Mouse (Mus musculus): ENCODE results near the gene Dpf3. TPM values are rescaled to one million over a fixed set of nuclear protein-coding genes. Genes with fewer than 3 reads are reported as not detected.

The Dpf3 gene
- polyA plus RNA-seq, 1 experiment from 2014 or later, result 7.8 TPM

GRCm38 (mm10) chr12:83277537-83278441 lies 209.7 kb downstream of the Dpf3 start:
- H3K27ac ChIP-seq, result no peak overlapping the region
- H3K9ac ChIP-seq (ENCODE audit: low read depth, low read length), result no peak overlapping the region
- H3K4me3 ChIP-seq (replicated peaks; ENCODE audit: low read depth, low read length), result no peak overlapping the region
- no peaks in the 10 kb centered on the region for H3K36me3 ChIP-seq (ENCODE audit: insufficient read depth, low read length)
- no peak for ATAC-seq (replicated peaks; ENCODE audit: low FRiP score, low read depth)
- no peak for DNase-seq (ENCODE audit: low spot score)
- H3K27me3 ChIP-seq (ENCODE audit: insufficient read depth, low read length), result no peaks in the 10 kb centered on the region
- no peak for TF ChIP-seq CTCF (IDR thresholded peaks at IDR 0.05; ENCODE audit: low read depth)
- H3K4me2 ChIP-seq (ENCODE audit: low read length), result no peak overlapping the region
- no peaks in the 10 kb centered on the region for H3K9me3 ChIP-seq (replicated peaks; ENCODE audit: low read length)
- H3K4me1 ChIP-seq (replicated peaks; ENCODE audit: insufficient read depth, low read length), result no peaks in the 10 kb centered on the region
- 75% methylated on average over 11 of the region's 11 CpGs for WGBS

DNA sequence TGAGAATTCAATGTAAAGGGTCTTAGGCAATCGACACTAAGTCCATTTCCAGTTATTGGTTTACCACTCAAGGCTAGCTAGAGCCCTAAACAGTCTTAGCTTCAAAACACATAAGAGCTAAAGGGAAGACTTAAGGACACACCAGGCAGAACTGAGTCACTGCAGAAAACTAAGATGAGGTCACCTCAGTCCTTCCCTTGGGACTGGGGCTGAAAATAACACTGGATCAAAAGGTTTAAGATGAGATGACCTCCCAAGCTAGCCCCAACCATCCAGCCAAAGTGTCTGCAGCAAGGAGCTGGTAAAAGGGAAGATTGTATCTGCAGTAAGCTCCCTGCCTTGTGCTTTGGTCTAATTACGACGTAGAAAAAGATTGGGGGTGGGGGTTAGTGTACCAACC lies 216.3 kb downstream of the Dpf3 start:
- ATAC-seq (replicated peaks; ENCODE audit: low FRiP score, low read depth), result no peak
- Histone ChIP-seq H3K36me3 (ENCODE audit: insufficient read depth, low read length) (no peaks in the 10 kb centered on the region), H3K27me3 (ENCODE audit: insufficient read depth, low read length) (no peaks in the 10 kb centered on the region), H3K27ac (no peak overlapping the region), H3K4me3 (replicated peaks; ENCODE audit: low read depth, low read length) (no peak overlapping the region), H3K4me1 (replicated peaks; ENCODE audit: insufficient read depth, low read length) (peaks cover 4% of the 10 kb centered on the region; the same call in 1 of the 2 replicates), H3K9me3 (replicated peaks; ENCODE audit: low read length) (no peaks in the 10 kb centered on the region), H3K9ac (ENCODE audit: low read depth, low read length) (no peak overlapping the region), H3K4me2 (ENCODE audit: low read length) (no peak overlapping the region)
- 85% methylated on average over 3 of the region's 3 CpGs for WGBS
- TF ChIP-seq CTCF (IDR thresholded peaks at IDR 0.05; ENCODE audit: low read depth), result no peak
- DNase-seq (ENCODE audit: low spot score), result no peak

- Histone ChIP-seq H3K4me2 (ENCODE audit: low read length) (no peak overlapping the region), H3K36me3 (ENCODE audit: insufficient read depth, low read length) (no peaks in the 10 kb centered on the region), H3K9me3 (replicated peaks; ENCODE audit: low read length) (no peaks in the 10 kb centered on the region), H3K9ac (ENCODE audit: low read depth, low read length) (no peak overlapping the region), H3K4me3 (replicated peaks; ENCODE audit: low read depth, low read length) (no peak overlapping the region), H3K4me1 (replicated peaks; ENCODE audit: insufficient read depth, low read length) (peaks cover 4% of the 10 kb centered on the region; the same call in 1 of the 2 replicates), H3K27me3 (ENCODE audit: insufficient read depth, low read length) (no peaks in the 10 kb centered on the region), H3K27ac (peak overlapping the region; percentile 60)
- peak; percentile 72 for DNase-seq (ENCODE audit: low spot score)
- WGBS, result 48% methylated on average over 11 of the region's 11 CpGs
- ATAC-seq (replicated peaks; ENCODE audit: low FRiP score, low read depth), result no peak; the same call in 1 of the 2 replicates
- TF ChIP-seq CTCF (IDR thresholded peaks at IDR 0.05; ENCODE audit: low read depth), result no peak
These were observed 219.0 kb downstream of the Dpf3 start for GRCm38 (mm10) chr12:83268504-83268922.

DNA sequence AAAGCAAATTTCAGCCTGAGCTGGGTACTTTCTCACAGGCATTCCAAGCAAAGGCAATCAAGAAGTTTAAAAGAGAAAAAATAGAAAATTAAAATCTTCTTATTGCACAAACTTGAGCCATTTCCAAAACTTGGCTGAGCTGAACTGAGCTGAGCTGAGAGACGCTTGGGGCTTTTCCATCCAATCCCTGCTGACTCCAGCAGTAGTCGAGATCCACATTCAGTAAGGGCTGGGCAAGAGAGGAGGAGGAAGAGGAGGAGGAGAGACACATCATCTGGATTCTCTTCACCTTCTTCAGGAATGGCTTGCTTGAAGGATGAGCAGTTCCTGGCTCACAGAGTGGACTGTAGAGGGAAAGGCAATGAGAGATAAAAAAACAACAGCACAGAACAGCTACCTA lies 227.0 kb downstream of the Dpf3 start:
- H3K4me2 ChIP-seq (ENCODE audit: low read length), result no peak overlapping the region
- WGBS, result 71% methylated on average over 2 of the region's 2 CpGs
- H3K27me3 ChIP-seq (ENCODE audit: insufficient read depth, low read length), result no peaks in the 10 kb centered on the region
- no peak overlapping the region for H3K9ac ChIP-seq (ENCODE audit: low read depth, low read length)
- H3K36me3 ChIP-seq (ENCODE audit: insufficient read depth, low read length), result no peaks in the 10 kb centered on the region
- DNase-seq (ENCODE audit: low spot score), result no peak
- H3K4me3 ChIP-seq (replicated peaks; ENCODE audit: low read depth, low read length), result no peak overlapping the region
- H3K27ac ChIP-seq, result no peak overlapping the region
- no peak for ATAC-seq (replicated peaks; ENCODE audit: low FRiP score, low read depth)
- no peaks in the 10 kb centered on the region for H3K4me1 ChIP-seq (replicated peaks; ENCODE audit: insufficient read depth, low read length)
- H3K9me3 ChIP-seq (replicated peaks; ENCODE audit: low read length), result no peaks in the 10 kb centered on the region
- no peak for TF ChIP-seq CTCF (IDR thresholded peaks at IDR 0.05; ENCODE audit: low read depth)

- no peak for DNase-seq (ENCODE audit: low spot score)
- H3K36me3 ChIP-seq (ENCODE audit: insufficient read depth, low read length), result no peaks in the 10 kb centered on the region
- no peak overlapping the region for H3K4me2 ChIP-seq (ENCODE audit: low read length)
- no peak overlapping the region for H3K9ac ChIP-seq (ENCODE audit: low read depth, low read length)
- H3K27ac ChIP-seq, result no peak overlapping the region
- 89% methylated on average over 4 of the region's 4 CpGs for WGBS
- no peaks in the 10 kb centered on the region for H3K4me1 ChIP-seq (replicated peaks; ENCODE audit: insufficient read depth, low read length)
- no peaks in the 10 kb centered on the region for H3K9me3 ChIP-seq (replicated peaks; ENCODE audit: low read length)
- no peaks in the 10 kb centered on the region for H3K27me3 ChIP-seq (ENCODE audit: insufficient read depth, low read length)
- H3K4me3 ChIP-seq (replicated peaks; ENCODE audit: low read depth, low read length), result no peak overlapping the region
- no peak for TF ChIP-seq CTCF (IDR thresholded peaks at IDR 0.05; ENCODE audit: low read depth)
- ATAC-seq (replicated peaks; ENCODE audit: low FRiP score, low read depth), result no peak
These were observed 233.1 kb downstream of the Dpf3 start for GRCm38 (mm10) chr12:83254399-83254798.

DNA sequence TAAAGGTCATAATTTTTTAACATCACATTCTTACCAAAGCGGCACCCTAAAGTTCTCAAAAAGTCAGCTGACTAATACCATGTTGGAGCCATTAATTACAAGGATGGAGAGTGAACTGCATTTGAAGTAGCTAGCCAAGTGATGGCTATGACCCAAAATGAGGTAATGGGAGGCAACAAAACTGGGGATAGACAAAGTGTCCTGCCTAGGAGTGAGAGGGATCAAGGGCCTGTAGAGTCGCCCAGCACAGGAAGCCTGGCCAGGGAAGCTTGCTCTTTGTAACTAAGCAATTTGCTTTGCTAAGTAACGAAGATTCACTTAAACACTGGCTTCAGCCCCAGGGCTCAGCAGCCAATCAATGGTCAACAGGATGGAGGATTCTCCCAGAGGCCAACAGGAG lies 238.4 kb downstream of the Dpf3 start:
- Histone ChIP-seq H3K27me3 (ENCODE audit: insufficient read depth, low read length) (no peaks in the 10 kb centered on the region), H3K9ac (ENCODE audit: low read depth, low read length) (no peak overlapping the region), H3K9me3 (replicated peaks; ENCODE audit: low read length) (no peaks in the 10 kb centered on the region), H3K36me3 (ENCODE audit: insufficient read depth, low read length) (no peaks in the 10 kb centered on the region), H3K4me3 (replicated peaks; ENCODE audit: low read depth, low read length) (no peak overlapping the region), H3K4me1 (replicated peaks; ENCODE audit: insufficient read depth, low read length) (no peaks in the 10 kb centered on the region), H3K4me2 (ENCODE audit: low read length) (no peak overlapping the region), H3K27ac (no peak overlapping the region)
- ATAC-seq (replicated peaks; ENCODE audit: low FRiP score, low read depth), result no peak
- DNase-seq (ENCODE audit: low spot score), result no peak
- WGBS, result 83% methylated on average over 3 of the region's 3 CpGs
- TF ChIP-seq CTCF (IDR thresholded peaks at IDR 0.05; ENCODE audit: low read depth), result no peak
